ENCODE assay signal across 13 mouse cellular contexts in genomic region chr11:119442199-119442598, GRCm38 (mm10). TPM values are rescaled to one million over a fixed set of nuclear protein-coding genes. Genes with fewer than 3 reads are reported as not detected.
DNase-seq lines count a peak whose midpoint lies in the region; ATAC-seq and TF ChIP-seq lines count a peak whose summit lies in the region.
"Had no signal": no experiment of that assay in that cellular context is flagged by ENCODE, and none has a peak within 500 bp of the region (broad histone marks: within the 10 kb centered on the region; RNA-seq: fewer than 3 reads in every experiment).

No protein-coding gene starts in this region.

- H3K27me3 ChIP-seq in kidney, adult 2 months (replicated peaks; ENCODE audit: control insufficient read depth, insufficient read depth, low read length): no peaks in the 10 kb centered on the region
- no peaks in the 10 kb centered on the region for H3K27me3 ChIP-seq in kidney, embryonic 15.5 days
- no peaks in the 10 kb centered on the region for H3K27me3 ChIP-seq in thymus, adult 2 months (ENCODE audit: control insufficient read depth, insufficient read depth, low read length)
- H3K27me3 ChIP-seq: limb, embryonic 15.5 days; neural tube, embryonic 12.5 days had no signal

- DNase-seq in kidney, adult 2 months: no peak
- DNase-seq in thymus, adult 2 months: no peak
- DNase-seq in thymus, adult 18-20 months: no peak
- peak; percentile 42 for DNase-seq in induced T-regulatory cell, adult 2 months (ENCODE audit: low read depth)
- DNase-seq in ovary, adult 18-20 months (ENCODE audit: low spot score): no peak
- no peak for DNase-seq in layer of hippocampus, postnatal 36 days
- DNase-seq: cerebellum, adult 9-11 months; kidney, adult 9 months had no signal

- no peak for ATAC-seq in kidney, embryonic 15.5 days (replicated peaks; ENCODE audit: low FRiP score)

- no peak overlapping the region for H3K9ac ChIP-seq in kidney, embryonic 15.5 days
- H3K9ac ChIP-seq: limb, embryonic 15.5 days; neural tube, embryonic 12.5 days had no signal

- no peak overlapping the region for H3K4me3 ChIP-seq in kidney, adult 2 months (ENCODE audit: insufficient read depth, low read depth, low read length)
- no peak overlapping the region for H3K4me3 ChIP-seq in kidney, embryonic 15.5 days (replicated peaks)
- no peak overlapping the region for H3K4me3 ChIP-seq in thymus, adult 2 months (ENCODE audit: control insufficient read depth, insufficient read depth, low read length)
- H3K4me3 ChIP-seq: hindbrain, embryonic 10.5 days; limb, embryonic 15.5 days; neural tube, embryonic 12.5 days had no signal

- H3K36me3 ChIP-seq in kidney, adult 2 months (ENCODE audit: control insufficient read depth, insufficient read depth, low read length): no peaks in the 10 kb centered on the region; the same call in 1 of the 2 replicates
- peaks cover 70% of the 10 kb centered on the region for H3K36me3 ChIP-seq in kidney, embryonic 15.5 days
- H3K36me3 ChIP-seq in thymus, adult 2 months (ENCODE audit: control insufficient read depth, insufficient read depth, low read length): peaks cover 48% of the 10 kb centered on the region
- H3K36me3 ChIP-seq: hindbrain, embryonic 10.5 days; neural tube, embryonic 12.5 days had no signal

- no peak overlapping the region for H3K27ac ChIP-seq in kidney, adult 2 months (ENCODE audit: insufficient read depth, low read depth, low read length)
- H3K27ac ChIP-seq in kidney, embryonic 15.5 days: no peak overlapping the region
- H3K27ac ChIP-seq in thymus, adult 2 months (ENCODE audit: control insufficient read depth, insufficient read depth, low read length): no peak overlapping the region
- H3K27ac ChIP-seq: hindbrain, embryonic 10.5 days; limb, embryonic 15.5 days; neural tube, embryonic 12.5 days had no signal

- peak; percentile 25; the same call in 1 of the 2 replicates for TF ChIP-seq CTCF in kidney, adult 2 months (conservative IDR thresholded peaks at IDR 0.05; ENCODE audit: insufficient read depth, insufficient read length, low read depth, low read length)
- TF ChIP-seq CTCF in thymus, adult 2 months (IDR thresholded peaks at IDR 0.05; ENCODE audit: borderline replicate concordance, control insufficient read depth, extremely low read depth, insufficient read depth, low read length, poor library complexity): peak; percentile 50; the same call in 1 of the 2 replicates

- no peak for TF ChIP-seq POLR2A in kidney, adult 2 months (IDR thresholded peaks at IDR 0.05; ENCODE audit: low read depth, low read length)
- TF ChIP-seq POLR2A in thymus, adult 2 months (IDR thresholded peaks at IDR 0.05; ENCODE audit: control insufficient read depth, extremely low read depth, insufficient read depth, low read length, poor library complexity): no peak

- no peak overlapping the region for H3K4me2 ChIP-seq in kidney, embryonic 15.5 days
- H3K4me2 ChIP-seq: limb, embryonic 15.5 days; midbrain, embryonic 11.5 days; neural tube, embryonic 12.5 days had no signal

- H3K9me3 ChIP-seq in kidney, embryonic 15.5 days (replicated peaks): no peaks in the 10 kb centered on the region
- H3K9me3 ChIP-seq: hindbrain, embryonic 10.5 days; limb, embryonic 15.5 days; neural tube, embryonic 12.5 days had no signal

- 91% methylated on average over 8 of the region's 8 CpGs for WGBS in kidney, adult 2 months
- WGBS in kidney, embryonic 15.5 days: 92% methylated on average over 8 of the region's 8 CpGs
- WGBS in thymus, adult 2 months: 94% methylated on average over 8 of the region's 8 CpGs

- no peaks in the 10 kb centered on the region for H3K4me1 ChIP-seq in kidney, adult 2 months (ENCODE audit: control insufficient read depth, insufficient read depth, low read length)
- no peaks in the 10 kb centered on the region for H3K4me1 ChIP-seq in kidney, embryonic 15.5 days
- H3K4me1 ChIP-seq in thymus, adult 2 months (replicated peaks; ENCODE audit: control insufficient read depth, insufficient read depth, low read length): no peaks in the 10 kb centered on the region
- H3K4me1 ChIP-seq: hindbrain, embryonic 10.5 days; limb, embryonic 15.5 days; neural tube, embryonic 12.5 days had no signal

RNA-seq across cellular contexts. Expression of gene Endov, which starts 48.9 kb away (rescaled TPM):
- 14.1 TPM in 2 replicates for polyA plus RNA-seq in kidney, adult 2 months (2012; rRNA removed)
- polyA plus RNA-seq in kidney, embryonic 15.5 days (2015; fragmentation: Nextera tagmentation; extraction: Ambion mirVana): 16.3 and 17.0 TPM in 2 replicates
- 30.7 and 31.1 TPM in 2 replicates for polyA plus RNA-seq in thymus, adult 2 months (2012; rRNA removed)
- total RNA-seq in layer of hippocampus, postnatal 36 days (2021): 10 to 100 TPM; 29.7 to 32.4 TPM

RNA-seq across cellular contexts. Expression of gene Rnf213, which starts 49.3 kb away (rescaled TPM):
- polyA plus RNA-seq in kidney, adult 2 months (2012; rRNA removed): 15.0 and 18.5 TPM in 2 replicates
- polyA plus RNA-seq in kidney, embryonic 15.5 days (2015; fragmentation: Nextera tagmentation; extraction: Ambion mirVana): 5.3 and 5.8 TPM in 2 replicates
- polyA plus RNA-seq in thymus, adult 2 months (2012; rRNA removed): 47.9 and 52.5 TPM in 2 replicates
- 1 to 10 TPM; 3.4 to 4.0 TPM for total RNA-seq in layer of hippocampus, postnatal 36 days (2021)
